Mouse (Mus musculus) megakaryocyte-erythroid progenitor cell, adult 5 weeks (primary cell): ENCODE measurements around the gene Wdr18. TPM values are rescaled to one million over a fixed set of nuclear protein-coding genes. Genes with fewer than 3 reads are reported as not detected.

ENCODE experiments used
- polyA plus RNA-seq: library from polyadenylated mRNA; stranded (reverse); fragments of >175 nt; gene quantifications from 2 replicates; pipeline ENCODE4 v1.2.3, GENCODE M21; 2012

The Wdr18 gene
- 54.4 and 61.7 TPM in 2 replicates for polyA plus RNA-seq

GRCm38 (mm10) chr10:79959847-79960601, at the start of gene Wdr18:
Wdr18 (plus strand) TSS chr10:79960152.

GRCm38 (mm10) chr10:79910556-79910955, 49.4 kb upstream of the Wdr18 start, which contains the start of gene Gm26602:
Gm26602 (plus strand) TSS chr10:79910856.

GRCm38 (mm10) chr10:79916808-79917531, 43.0 kb upstream of the Wdr18 start, which contains the start of gene Kiss1r:
Kiss1r (plus strand) TSS chr10:79916971.

GRCm38 (mm10) chr10:79920958-79921535, 38.9 kb upstream of the Wdr18 start, which contains the start of gene R3hdm4:
R3hdm4 (minus strand) TSS chr10:79921208.

GRCm38 (mm10) chr10:79926491-79927323, 33.2 kb upstream of the Wdr18 start, which contains the start of gene Arid3a:
Arid3a (plus strand) TSS chr10:79927043.

GRCm38 (mm10) chr10:79970415-79971182, 10.6 kb downstream of the Wdr18 start, which contains the start of gene Grin3b:
Grin3b (plus strand) TSS chr10:79970715.

GRCm38 (mm10) chr10:79984195-79984816, 24.4 kb downstream of the Wdr18 start, which contains the start of gene Tmem259:
Tmem259 (minus strand) TSS chr10:79984330.

GRCm38 (mm10) chr10:79988506-79989271, 28.7 kb downstream of the Wdr18 start, which contains the start of gene Cnn2:
Cnn2 (plus strand) TSS chr10:79988584.

GRCm38 (mm10) chr10:79996272-79997033, 36.5 kb downstream of the Wdr18 start, which contains the start of gene Abca7:
Abca7 (plus strand) TSS chr10:79996494.

GRCm38 (mm10) chr10:80016511-80016910, 56.6 kb downstream of the Wdr18 start, which contains the start of gene Arhgap45:
Arhgap45 (plus strand) TSS chr10:80016653.

Other genes with a start within 250 kb of the Wdr18 start
- 1.00 and 1.2 TPM in 2 replicates for gene Hcn2, start 243.5 kb upstream of the Wdr18 start, polyA plus RNA-seq
- gene Polrmt, start 213.6 kb upstream of the Wdr18 start, polyA plus RNA-seq: 34.1 and 38.0 TPM in 2 replicates
- gene Fgf22, start 205.1 kb upstream of the Wdr18 start, polyA plus RNA-seq: not detected in 2 replicates
- 324 and 356 TPM in 2 replicates for gene Rnf126, start 193.2 kb upstream of the Wdr18 start, polyA plus RNA-seq
- 4.6 and 5.4 TPM in 2 replicates for gene Fstl3, start 182.9 kb upstream of the Wdr18 start, polyA plus RNA-seq
- 34.9 and 51.7 TPM in 2 replicates for gene Prss57, start 169.2 kb upstream of the Wdr18 start, polyA plus RNA-seq
- 290 and 348 TPM in 2 replicates for gene Palm, start 166.6 kb upstream of the Wdr18 start, polyA plus RNA-seq
- 0.04 and 0.30 TPM in 2 replicates for gene Misp, start 139.2 kb upstream of the Wdr18 start, polyA plus RNA-seq
- gene Ptbp1, start 105.7 kb upstream of the Wdr18 start, polyA plus RNA-seq: 1,442 and 1,522 TPM in 2 replicates
- gene Prtn3, start 85.7 kb upstream of the Wdr18 start, polyA plus RNA-seq: 5,178 and 10,445 TPM in 2 replicates
- 288 and 339 TPM in 2 replicates for gene Plppr3, start 85.5 kb upstream of the Wdr18 start, polyA plus RNA-seq
- gene Elane, start 73.9 kb upstream of the Wdr18 start, polyA plus RNA-seq: 4,000 and 7,851 TPM in 2 replicates
- gene Cfd, start 69.3 kb upstream of the Wdr18 start, polyA plus RNA-seq: 0.94 and 1.3 TPM in 2 replicates
- 69.1 and 76.6 TPM in 2 replicates for gene Med16, start 51.2 kb upstream of the Wdr18 start, polyA plus RNA-seq
- gene Gm26602, start 49.3 kb upstream of the Wdr18 start, polyA plus RNA-seq: 2.1 TPM in 1 of 2 replicates, not detected in the other
- gene Kiss1r, start 43.2 kb upstream of the Wdr18 start, polyA plus RNA-seq: 0.41 and 0.64 TPM in 2 replicates
- gene R3hdm4, start 38.9 kb upstream of the Wdr18 start, polyA plus RNA-seq: 230 and 265 TPM in 2 replicates
- 94.7 and 145 TPM in 2 replicates for gene Arid3a, start 33.1 kb upstream of the Wdr18 start, polyA plus RNA-seq
- 0.09 and 0.12 TPM in 2 replicates for gene Grin3b, start 10.6 kb downstream of the Wdr18 start, polyA plus RNA-seq
- gene Tmem259, start 24.2 kb downstream of the Wdr18 start, polyA plus RNA-seq: 378 and 414 TPM in 2 replicates
- gene Cnn2, start 28.4 kb downstream of the Wdr18 start, polyA plus RNA-seq: 245 and 295 TPM in 2 replicates
- 54.4 and 60.8 TPM in 2 replicates for gene Abca7, start 36.3 kb downstream of the Wdr18 start, polyA plus RNA-seq
- gene Arhgap45, start 56.5 kb downstream of the Wdr18 start, polyA plus RNA-seq: 397 and 427 TPM in 2 replicates
- 217 and 273 TPM in 2 replicates for gene Polr2e, start 79.6 kb downstream of the Wdr18 start, polyA plus RNA-seq
- 1,103 and 1,136 TPM in 2 replicates for gene Gpx4, start 87.0 kb downstream of the Wdr18 start, polyA plus RNA-seq
- gene Sbno2, start 145.4 kb downstream of the Wdr18 start, polyA plus RNA-seq: 77.6 and 78.0 TPM in 2 replicates
- 176 and 185 TPM in 2 replicates for gene Stk11, start 155.7 kb downstream of the Wdr18 start, polyA plus RNA-seq
- gene Atp5d, start 178.5 kb downstream of the Wdr18 start, polyA plus RNA-seq: 1,245 and 1,266 TPM in 2 replicates
- gene Cbarp, start 180.7 kb downstream of the Wdr18 start, polyA plus RNA-seq: 32.3 and 53.4 TPM in 2 replicates
- 312 and 336 TPM in 2 replicates for gene Midn, start 188.1 kb downstream of the Wdr18 start, polyA plus RNA-seq
- 43.7 and 63.7 TPM in 2 replicates for gene Cirbp, start 205.8 kb downstream of the Wdr18 start, polyA plus RNA-seq
- 9.2 and 11.3 TPM in 2 replicates for gene 1600002K03Rik, start 212.8 kb downstream of the Wdr18 start, polyA plus RNA-seq
- 1.1 and 2.4 TPM in 2 replicates for gene Efna2, start 219.3 kb downstream of the Wdr18 start, polyA plus RNA-seq